ENCODE assay signal across 16 mouse cellular contexts in the genomic region with DNA sequence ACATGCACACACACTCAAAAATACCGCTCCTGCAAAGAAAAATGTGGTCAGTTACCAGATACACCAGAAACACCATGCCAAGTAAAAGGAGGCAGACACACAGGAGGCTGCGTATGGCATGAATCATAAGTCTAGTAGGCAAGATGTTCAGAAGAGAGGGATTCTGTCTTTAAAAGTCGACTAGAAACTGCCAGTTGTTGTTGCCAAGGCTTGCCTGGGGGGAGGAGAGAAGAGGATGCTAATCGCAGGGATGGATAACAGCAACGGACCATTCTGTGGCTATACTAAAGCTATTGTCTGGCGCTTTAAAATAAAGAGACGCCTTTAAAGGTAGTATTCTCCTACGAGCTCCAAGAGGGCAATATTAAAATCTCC. TPM values are rescaled to one million over a fixed set of nuclear protein-coding genes. Genes with fewer than 3 reads are reported as not detected.
DNase-seq lines count a peak whose midpoint lies in the region; ATAC-seq and TF ChIP-seq lines count a peak whose summit lies in the region.
"Had no signal": no experiment of that assay in that cellular context is flagged by ENCODE, and none has a peak within 500 bp of the region (broad histone marks: within the 10 kb centered on the region; RNA-seq: fewer than 3 reads in every experiment).

No protein-coding gene starts in this region.

- no peak overlapping the region for H3K4me3 ChIP-seq in kidney, embryonic 14.5 days (ENCODE audit: low read length)
- H3K4me3 ChIP-seq in embryonic fibroblast, embryonic 13.5 days (ENCODE audit: insufficient read depth, low read length) = no peak overlapping the region
- no peak overlapping the region for H3K4me3 ChIP-seq in small intestine, adult 2 months (ENCODE audit: low read depth, low read length)
- H3K4me3 ChIP-seq: gastrocnemius, adult 2 months; heart, embryonic 10.5 days; hindbrain, embryonic 15.5 days; liver, embryonic 12.5 days; midbrain, embryonic 12.5 days had no signal

- H3K9me3 ChIP-seq in kidney, embryonic 14.5 days (ENCODE audit: control insufficient read depth, low read length) = no peaks in the 10 kb centered on the region
- H3K9me3 ChIP-seq: heart, embryonic 10.5 days; hindbrain, embryonic 15.5 days; liver, embryonic 12.5 days; midbrain, embryonic 12.5 days had no signal

- TF ChIP-seq POLR2A in embryonic fibroblast, embryonic 13.5 days (IDR thresholded peaks at IDR 0.05; ENCODE audit: low read depth, low read length) = no peak
- no peak for TF ChIP-seq POLR2A in small intestine, adult 2 months (IDR thresholded peaks at IDR 0.05; ENCODE audit: low read depth, low read length)

- no peak overlapping the region for H3K9ac ChIP-seq in kidney, embryonic 14.5 days (ENCODE audit: low read depth, low read length)
- H3K9ac ChIP-seq: hindbrain, embryonic 15.5 days; liver, embryonic 12.5 days; midbrain, embryonic 12.5 days had no signal

- WGBS in kidney, embryonic 14.5 days = 39% methylated on average over 8 of the region's 8 CpGs
- 53% methylated on average over 8 of the region's 8 CpGs for WGBS in small intestine, adult 2 months

- TF ChIP-seq CTCF in embryonic fibroblast, embryonic 13.5 days (IDR thresholded peaks at IDR 0.05; ENCODE audit: borderline replicate concordance, insufficient read depth, low read length) = no peak
- no peak for TF ChIP-seq CTCF in small intestine, adult 2 months (IDR thresholded peaks at IDR 0.05; ENCODE audit: extremely low read depth, insufficient read length, insufficient replicate concordance, low read depth, low read length)

- no peak for ATAC-seq in kidney, embryonic 14.5 days (ENCODE audit: low FRiP score, low TSS enrichment)
- ATAC-seq: liver, embryonic 12.5 days had no signal

- DNase-seq in adrenal gland, postnatal 14 days = peak; percentile 34
- DNase-seq in adrenal gland, postnatal 4 days (ENCODE audit: low spot score in 2 of 2) = no peak
- DNase-seq in kidney, adult 8-10 months = no peak
- no peak for DNase-seq in ovary, postnatal 36 days (ENCODE audit: low spot score)
- no peak for DNase-seq in ovary, adult 18-20 months (ENCODE audit: low spot score)
- DNase-seq: cerebellum, adult 9-10 months; gastrocnemius, adult 2 months; lung, postnatal 14 days had no signal

- peak overlapping the region; percentile 11; the same call in 1 of the 2 replicates for H3K4me2 ChIP-seq in kidney, embryonic 14.5 days (replicated peaks; ENCODE audit: low read depth, low read length)
- H3K4me2 ChIP-seq: midbrain, embryonic 12.5 days had no signal

- H3K36me3 ChIP-seq in kidney, embryonic 14.5 days (ENCODE audit: control insufficient read depth, insufficient read depth, low read length) = no peaks in the 10 kb centered on the region
- H3K36me3 ChIP-seq in small intestine, adult 2 months (ENCODE audit: control insufficient read depth, insufficient read depth, low read length) = no peaks in the 10 kb centered on the region
- H3K36me3 ChIP-seq: heart, embryonic 10.5 days; hindbrain, embryonic 15.5 days; liver, embryonic 12.5 days; midbrain, embryonic 12.5 days had no signal

- peaks cover 36% of the 10 kb centered on the region for H3K4me1 ChIP-seq in kidney, embryonic 14.5 days (ENCODE audit: control insufficient read depth, insufficient read depth, low read length)
- peaks cover 11% of the 10 kb centered on the region for H3K4me1 ChIP-seq in embryonic fibroblast, embryonic 13.5 days (ENCODE audit: control insufficient read depth, insufficient read depth, low read length)
- H3K4me1 ChIP-seq in small intestine, adult 2 months (ENCODE audit: control insufficient read depth, insufficient read depth, insufficient read length, low read length) = peaks cover 10% of the 10 kb centered on the region; the same call in 1 of the 2 replicates

- H3K27me3 ChIP-seq in kidney, embryonic 14.5 days (ENCODE audit: control insufficient read depth, insufficient read depth, low read length) = no peaks in the 10 kb centered on the region
- no peaks in the 10 kb centered on the region for H3K27me3 ChIP-seq in small intestine, adult 2 months (ENCODE audit: control insufficient read depth, insufficient read depth, low read length)
- H3K27me3 ChIP-seq: hindbrain, embryonic 15.5 days; liver, embryonic 12.5 days; midbrain, embryonic 12.5 days had no signal

- H3K27ac ChIP-seq in kidney, embryonic 14.5 days (ENCODE audit: low read depth, low read length) = no peak overlapping the region
- peak overlapping the region; percentile 6; the same call in 1 of the 2 replicates for H3K27ac ChIP-seq in embryonic fibroblast, embryonic 13.5 days (ENCODE audit: insufficient read depth, low read length)
- peak overlapping the region; percentile 25 for H3K27ac ChIP-seq in small intestine, adult 2 months (ENCODE audit: insufficient read depth, low read depth, low read length)
- H3K27ac ChIP-seq: gastrocnemius, adult 2 months; heart, embryonic 10.5 days; hindbrain, embryonic 15.5 days; liver, embryonic 12.5 days; midbrain, embryonic 12.5 days had no signal

RNA-seq across cellular contexts. Expression of gene Mb21d2, which starts 49.2 kb away (rescaled TPM):
- total RNA-seq in adrenal gland, postnatal 14 days (2021) = 11.5 and 11.8 TPM in 2 replicates
- 10 to 100 TPM; 16.5 to 19.3 TPM for total RNA-seq in adrenal gland, postnatal 4 days (2021)
- 6.3 and 9.4 TPM in 2 replicates for polyA plus RNA-seq in kidney, embryonic 14.5 days (2014; fragmentation: Nextera tagmentation; extraction: Ambion mirVana)
- 7.6 and 7.9 TPM in 2 replicates for polyA plus RNA-seq in embryonic fibroblast, embryonic 13.5 days (2011; ENCODE audit: insufficient read length, low read depth, missing spikeins)
- polyA plus RNA-seq in small intestine, adult 2 months (2012; rRNA removed) = 6.1 and 15.9 TPM in 2 replicates
- total RNA-seq: neutrophil, adult 5-6 weeks had no signal
